Mouse (Mus musculus) kidney, embryonic 14.5 days (tissue): ENCODE results near the gene Ube4a. TPM values are rescaled to one million over a fixed set of nuclear protein-coding genes. Genes with fewer than 3 reads are reported as not detected.

Experiments
- ATAC-seq: fragments of 200-750 bp; cut with Nextera tagmentation; 2 replicates; pipeline ENCODE4 v1.8.0; 2017; ENCODE audit warnings: moderate number of reproducible peaks, mild to moderate bottlenecking, moderate TSS enrichment, moderate library complexity; ENCODE audit not compliant: low FRiP score, low TSS enrichment
- H3K27ac ChIP-seq: fragments of 300-500 bp; sonication (generic); 2 replicates; pipeline ENCODE4 v1.5.1; 2014; ENCODE audit warnings: low read depth, mild to moderate bottlenecking, low read length, moderate library complexity, mixed read lengths
- H3K27me3 ChIP-seq: fragments of 300-500 bp; sonication (generic); 2 replicates; pipeline ENCODE4 v1.6.1; 2014; ENCODE audit warnings: mild to moderate bottlenecking, low read length; ENCODE audit not compliant: control insufficient read depth, insufficient read depth
- H3K36me3 ChIP-seq: fragments of 300-500 bp; sonication (generic); 2 replicates; pipeline ENCODE4 v1.6.1; 2014; ENCODE audit warnings: low read length, mixed read lengths; ENCODE audit not compliant: control insufficient read depth, insufficient read depth
- H3K4me1 ChIP-seq: fragments of 300-500 bp; sonication (generic); 2 replicates; pipeline ENCODE4 v1.6.1; 2014; ENCODE audit warnings: low read length, mixed read lengths; ENCODE audit not compliant: control insufficient read depth, insufficient read depth
- H3K4me2 ChIP-seq: fragments of 300-500 bp; sonication (generic); replicated peaks from 2 replicates; pipeline ENCODE4 v1.6.1; 2014; ENCODE audit warnings: low read depth, mild to moderate bottlenecking, low read length
- H3K4me3 ChIP-seq: fragments of 300-500 bp; sonication (generic); 2 replicates; pipeline ENCODE4 v1.5.1; 2014; ENCODE audit warnings: mild to moderate bottlenecking, low read length
- H3K9ac ChIP-seq: fragments of 300-500 bp; sonication (generic); 2 replicates; pipeline ENCODE4 v1.6.1; 2014; ENCODE audit warnings: low read depth, mild to moderate bottlenecking, low read length, moderate library complexity
- H3K9me3 ChIP-seq: fragments of 300-500 bp; sonication (generic); 2 replicates; pipeline ENCODE4 v1.6.1; 2016; ENCODE audit warnings: low read length; ENCODE audit not compliant: control insufficient read depth
- WGBS: fragments of 180-500 bp; shearing (Covaris S2); extraction: QIAGEN DNeasy Blood & Tissue Kit; methylation state at CpG from one replicate; pipeline ENCODE4 v1.1.7; 2014; 5-methylcytosine and 5-hydroxymethylcytosine counted together
- polyA plus RNA-seq: library from polyadenylated mRNA; unstranded; fragments of >200 nt; fragmentation: Nextera tagmentation; extraction: Ambion mirVana; gene quantifications from 2 replicates; pipeline ENCODE4 v1.2.1, GENCODE M21; 2014

The Ube4a gene
- polyA plus RNA-seq, 1 experiment from 2014 or later, result 38.2 TPM

DNA sequence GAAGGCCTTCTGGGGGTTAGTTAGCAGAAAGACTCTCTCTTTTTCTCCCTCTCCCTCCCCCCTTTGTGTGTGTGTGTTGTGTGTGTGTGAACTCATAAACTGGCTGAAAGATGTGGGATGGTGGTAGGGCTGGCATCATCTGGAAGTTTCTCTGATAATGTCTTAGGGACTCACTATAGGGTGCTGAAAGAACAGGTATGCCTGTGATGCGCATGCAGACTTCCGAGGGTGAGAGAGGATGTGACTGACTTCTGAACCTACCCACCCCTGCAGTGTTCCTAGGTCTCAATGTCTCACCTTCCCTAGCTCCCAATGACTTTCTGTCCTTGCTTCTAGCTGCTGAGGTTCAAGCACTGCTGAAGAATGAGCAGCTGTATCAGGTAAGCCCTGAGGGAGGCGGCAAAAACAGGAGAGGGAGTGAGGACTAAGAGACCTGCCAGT lies 20.3 kb upstream of the Ube4a start:
- Histone ChIP-seq H3K27ac (no peak overlapping the region), H3K4me2 (no peak overlapping the region), H3K36me3 (no peaks in the 10 kb centered on the region), H3K9me3 (no peaks in the 10 kb centered on the region), H3K4me1 (no peaks in the 10 kb centered on the region), H3K9ac (no peak overlapping the region), H3K4me3 (no peak overlapping the region), H3K27me3 (no peaks in the 10 kb centered on the region)
- ATAC-seq, result no peak
- WGBS, result 85% methylated on average over 3 of the region's 3 CpGs

GRCm38 (mm10) chr9:44983001-44983400 lies 17.6 kb upstream of the Ube4a start:
- ATAC-seq, result no peak
- Histone ChIP-seq H3K27ac (no peak overlapping the region), H3K9ac (no peak overlapping the region), H3K27me3 (no peaks in the 10 kb centered on the region), H3K36me3 (no peaks in the 10 kb centered on the region), H3K4me2 (no peak overlapping the region), H3K9me3 (no peaks in the 10 kb centered on the region), H3K4me3 (no peak overlapping the region), H3K4me1 (no peaks in the 10 kb centered on the region)
- 78% methylated on average over 2 of the region's 2 CpGs for WGBS

DNA sequence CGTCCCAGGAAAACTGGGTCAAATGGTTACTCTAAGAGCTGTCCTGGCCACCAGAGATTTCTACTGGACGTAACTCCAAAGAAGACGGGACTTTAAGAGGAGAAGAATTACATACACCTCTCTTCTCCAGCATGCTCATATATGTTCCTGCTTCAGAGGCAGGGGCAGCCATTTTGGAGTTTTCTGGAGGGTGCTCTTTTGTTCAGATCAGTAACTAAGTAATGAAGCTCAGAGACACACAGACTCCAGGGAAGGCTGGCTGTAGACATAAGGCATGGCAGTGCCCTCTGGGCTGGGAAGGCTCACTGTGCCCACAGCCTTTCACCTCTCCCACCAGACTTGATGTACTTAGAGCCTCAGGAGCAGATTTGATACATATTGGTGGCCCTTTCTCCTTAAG lies 17.1 kb upstream of the Ube4a start:
- no peaks in the 10 kb centered on the region for H3K27me3 ChIP-seq
- no peaks in the 10 kb centered on the region for H3K36me3 ChIP-seq
- H3K4me2 ChIP-seq, result no peak overlapping the region
- H3K9ac ChIP-seq, result no peak overlapping the region
- no peak overlapping the region for H3K4me3 ChIP-seq
- ATAC-seq, result no peak
- no peaks in the 10 kb centered on the region for H3K9me3 ChIP-seq
- 88% methylated on average over 3 of the region's 3 CpGs for WGBS
- H3K27ac ChIP-seq, result no peak overlapping the region
- no peaks in the 10 kb centered on the region for H3K4me1 ChIP-seq

DNA sequence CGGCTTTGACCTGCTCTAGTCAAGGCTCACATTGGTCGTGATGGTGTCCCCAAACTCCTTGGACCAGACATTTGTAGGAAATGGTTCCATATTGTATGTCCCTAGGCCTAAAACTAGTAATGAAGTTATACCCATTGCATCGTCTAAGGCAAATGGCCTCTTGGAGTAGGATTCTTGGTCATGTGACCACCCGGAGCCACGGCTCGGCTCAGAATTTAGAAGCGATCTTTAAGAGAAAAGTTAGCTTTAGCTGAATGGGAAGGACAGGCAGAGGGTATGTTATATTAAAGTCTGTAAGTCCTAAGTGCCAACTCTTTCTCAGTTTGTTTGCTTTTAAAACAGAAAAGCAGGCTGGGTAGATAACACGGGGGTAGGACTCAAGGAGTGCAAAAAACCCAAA lies 16.7 kb upstream of the Ube4a start:
- H3K27me3 ChIP-seq, result no peaks in the 10 kb centered on the region; the same call in 1 of the 2 replicates
- no peak overlapping the region for H3K4me3 ChIP-seq
- no peaks in the 10 kb centered on the region for H3K9me3 ChIP-seq
- H3K4me1 ChIP-seq, result no peaks in the 10 kb centered on the region
- H3K36me3 ChIP-seq, result no peaks in the 10 kb centered on the region
- no peak overlapping the region for H3K9ac ChIP-seq
- no peak overlapping the region for H3K27ac ChIP-seq
- WGBS, result 91% methylated on average over 8 of the region's 8 CpGs
- no peak for ATAC-seq
- no peak overlapping the region for H3K4me2 ChIP-seq

- whole genome bisulfite sequencing, result 81% methylated on average over 4 of the region's 4 CpGs
- no peak for ATAC-seq
Observed at GRCm38 (mm10) chr9:44981676-44982075, 16.3 kb upstream of the Ube4a start, which contains the start of gene Cd3d. Gene Cd3d, plus strand, starts transcription at chr9:44981786.

GRCm38 (mm10) chr9:44981104-44981503 lies 15.7 kb upstream of the Ube4a start:
- H3K27ac ChIP-seq, result no peak overlapping the region
- WGBS, result 96% methylated on average over 2 of the region's 2 CpGs
- no peaks in the 10 kb centered on the region for H3K4me1 ChIP-seq
- no peak overlapping the region for H3K4me3 ChIP-seq
- no peak overlapping the region for H3K9ac ChIP-seq
- H3K27me3 ChIP-seq, result no peaks in the 10 kb centered on the region; the same call in 1 of the 2 replicates
- H3K4me2 ChIP-seq, result no peak overlapping the region
- no peaks in the 10 kb centered on the region for H3K36me3 ChIP-seq
- no peaks in the 10 kb centered on the region for H3K9me3 ChIP-seq
- no peak for ATAC-seq

More at GRCm38 (mm10) chr9:44981676-44982075, 16.3 kb upstream of the Ube4a start, which contains the start of gene Cd3d:
- no peak within 1 kb of the TSS for H3K4me3 ChIP-seq
- H3K4me2 ChIP-seq, result no peak within 1 kb of the TSS
- H3K9me3 ChIP-seq, result no peaks in the 10 kb centered on the region
- H3K9ac ChIP-seq, result no peak within 1 kb of the TSS
- no peaks in the 10 kb centered on the region for H3K36me3 ChIP-seq
- H3K27ac ChIP-seq, result no peak within 1 kb of the TSS
- no peaks in the 10 kb centered on the region; the same call in 1 of the 2 replicates for H3K27me3 ChIP-seq
- no peaks in the 10 kb centered on the region for H3K4me1 ChIP-seq

DNA sequence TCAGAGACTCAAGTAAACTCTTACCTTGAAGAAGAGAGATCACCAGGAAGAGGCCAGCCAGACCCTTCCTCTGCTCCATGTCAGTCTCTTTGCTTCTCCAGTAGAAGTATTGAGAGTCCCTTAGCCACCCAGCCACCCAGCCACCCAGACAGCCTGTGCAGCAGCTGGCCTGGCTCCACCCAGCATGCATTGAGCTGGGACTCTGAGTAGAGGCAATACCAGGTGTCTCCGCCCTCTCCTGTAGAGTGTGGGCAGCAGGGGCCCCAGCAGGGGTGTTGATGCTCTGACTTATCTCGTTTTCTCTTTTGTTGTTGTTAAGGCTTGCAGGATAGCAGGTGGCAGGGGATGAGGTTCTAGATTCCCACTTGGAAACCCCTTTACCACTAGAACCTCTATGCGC lies 14.8 kb upstream of the Ube4a start, which contains the start of gene Cd3g:
Gene Cd3g (minus strand): TSS at position 190 of the 400 bp plus-strand sequence.
- no peak within 1 kb of the TSS for H3K9ac ChIP-seq
- no peak for ATAC-seq
- H3K27me3 ChIP-seq, result peaks cover under 1% of the 10 kb centered on the region; the same call in 1 of the 2 replicates
- no peaks in the 10 kb centered on the region for H3K4me1 ChIP-seq
- H3K27ac ChIP-seq, result no peak within 1 kb of the TSS
- no peaks in the 10 kb centered on the region for H3K36me3 ChIP-seq
- no peak within 1 kb of the TSS for H3K4me2 ChIP-seq
- no peak within 1 kb of the TSS for H3K4me3 ChIP-seq
- 60% methylated on average over 3 of the region's 3 CpGs for WGBS
- H3K9me3 ChIP-seq, result no peaks in the 10 kb centered on the region

- ATAC-seq, result no peak
- Histone ChIP-seq H3K36me3 (no peaks in the 10 kb centered on the region), H3K4me1 (no peaks in the 10 kb centered on the region), H3K4me3 (no peak overlapping the region), H3K9me3 (no peaks in the 10 kb centered on the region), H3K27ac (no peak overlapping the region), H3K4me2 (no peak overlapping the region), H3K27me3 (peaks cover 3% of the 10 kb centered on the region; the same call in 1 of the 2 replicates), H3K9ac (no peak overlapping the region)
- 79% methylated on average over 7 of the region's 7 CpGs for WGBS
Observed at GRCm38 (mm10) chr9:44979806-44980205, 14.4 kb upstream of the Ube4a start.

- Histone ChIP-seq H3K9me3 (no peaks in the 10 kb centered on the region), H3K4me2 (no peak overlapping the region), H3K36me3 (no peaks in the 10 kb centered on the region), H3K27ac (no peak overlapping the region), H3K4me1 (no peaks in the 10 kb centered on the region), H3K27me3 (peaks cover 11% of the 10 kb centered on the region; the same call in 1 of the 2 replicates), H3K9ac (no peak overlapping the region), H3K4me3 (no peak overlapping the region)
- ATAC-seq, result no peak
- WGBS, result 70% methylated on average over 6 of the region's 6 CpGs
Observed at GRCm38 (mm10) chr9:44977813-44978212, 12.4 kb upstream of the Ube4a start.
